Mouse (Mus musculus): ENCODE results near the gene Raet1e. TPM values are rescaled to one million over a fixed set of nuclear protein-coding genes. Genes with fewer than 3 reads are reported as not detected.
"Not testable (repeated sequence)": the region's sequence is repeated elsewhere in the genome, so short reads cannot be mapped to it uniquely, and the experiment has no call there.

The Raet1e gene
- polyA plus RNA-seq, 1 experiment from 2014 or later = 1.0 TPM

- H3K4me1 ChIP-seq (replicated peaks; ENCODE audit: control insufficient read depth, insufficient read depth, low read length); H3K27me3 ChIP-seq (replicated peaks; ENCODE audit: control insufficient read depth, insufficient read depth, low read length): not testable (repeated sequence)
- WGBS = 59% methylated on average over 1 of the region's 1 CpGs
Measured at GRCm38 (mm10) chr10:22206443-22206842, 48.1 kb downstream of the Raet1e start.

DNA sequence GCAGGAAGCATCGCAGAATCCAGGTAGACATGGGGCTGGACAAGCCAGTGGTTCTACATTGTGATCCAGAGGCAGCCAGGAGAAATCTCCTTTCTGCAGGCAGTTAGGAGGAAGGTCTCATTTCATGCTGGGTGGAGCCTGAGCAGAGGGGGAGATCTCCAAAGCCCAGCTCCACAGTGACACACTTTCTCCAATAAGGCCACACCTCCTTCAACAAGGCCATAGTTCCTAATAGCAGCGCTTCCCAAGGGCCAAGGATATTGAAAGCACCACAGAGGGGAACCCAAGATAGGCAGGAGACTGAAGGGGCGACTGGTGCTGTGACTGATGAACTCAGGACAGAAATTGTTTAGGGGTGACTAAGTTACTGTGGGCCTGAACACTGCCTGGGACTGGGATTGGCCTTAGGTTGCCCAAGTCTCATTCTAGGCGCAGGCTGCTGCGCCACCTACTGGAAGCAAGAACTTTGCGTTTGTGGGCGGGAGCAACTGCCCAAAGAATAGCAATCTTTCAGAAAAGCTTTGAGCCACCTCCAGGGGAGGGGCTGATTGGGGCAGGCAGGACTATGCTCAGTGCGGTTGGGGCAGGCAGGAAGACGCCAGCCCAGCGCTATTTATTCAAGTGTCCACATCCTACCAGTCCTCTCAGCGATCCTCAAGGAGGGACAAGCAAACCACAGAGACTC, 53.8 kb downstream of the Raet1e start:
- H3K9ac ChIP-seq (ENCODE audit: low read depth, low read length); H3K36me3 ChIP-seq (ENCODE audit: control insufficient read depth, insufficient read depth); H3K4me3 ChIP-seq (ENCODE audit: low read depth, low read length); H3K27ac ChIP-seq (ENCODE audit: low read depth, low read length); H3K4me2 ChIP-seq (replicated peaks; ENCODE audit: low read depth); H3K27me3 ChIP-seq (replicated peaks; ENCODE audit: control insufficient read depth, insufficient read depth, low read length); H3K4me1 ChIP-seq (replicated peaks; ENCODE audit: control insufficient read depth, insufficient read depth, low read length); H3K9me3 ChIP-seq (ENCODE audit: control insufficient read depth): not testable (repeated sequence)
- 5% methylated on average over 7 of the region's 11 CpGs for WGBS
- 0 out of 2 replicates have a peak, but pooled peaks have one; percentile 22 for ATAC-seq
- peak; percentile 66 for TF ChIP-seq CTCF (IDR thresholded peaks at IDR 0.05; ENCODE audit: low read depth)

More at GRCm38 (mm10) chr10:22206443-22206842, 48.1 kb downstream of the Raet1e start:
- not testable (repeated sequence) for H3K4me2 ChIP-seq (replicated peaks; ENCODE audit: low read depth); H3K36me3 ChIP-seq (ENCODE audit: control insufficient read depth, insufficient read depth); ATAC-seq; H3K4me3 ChIP-seq (ENCODE audit: low read depth, low read length); H3K9me3 ChIP-seq (ENCODE audit: control insufficient read depth); H3K9ac ChIP-seq (ENCODE audit: low read depth, low read length); H3K27ac ChIP-seq (ENCODE audit: low read depth, low read length)

DNA sequence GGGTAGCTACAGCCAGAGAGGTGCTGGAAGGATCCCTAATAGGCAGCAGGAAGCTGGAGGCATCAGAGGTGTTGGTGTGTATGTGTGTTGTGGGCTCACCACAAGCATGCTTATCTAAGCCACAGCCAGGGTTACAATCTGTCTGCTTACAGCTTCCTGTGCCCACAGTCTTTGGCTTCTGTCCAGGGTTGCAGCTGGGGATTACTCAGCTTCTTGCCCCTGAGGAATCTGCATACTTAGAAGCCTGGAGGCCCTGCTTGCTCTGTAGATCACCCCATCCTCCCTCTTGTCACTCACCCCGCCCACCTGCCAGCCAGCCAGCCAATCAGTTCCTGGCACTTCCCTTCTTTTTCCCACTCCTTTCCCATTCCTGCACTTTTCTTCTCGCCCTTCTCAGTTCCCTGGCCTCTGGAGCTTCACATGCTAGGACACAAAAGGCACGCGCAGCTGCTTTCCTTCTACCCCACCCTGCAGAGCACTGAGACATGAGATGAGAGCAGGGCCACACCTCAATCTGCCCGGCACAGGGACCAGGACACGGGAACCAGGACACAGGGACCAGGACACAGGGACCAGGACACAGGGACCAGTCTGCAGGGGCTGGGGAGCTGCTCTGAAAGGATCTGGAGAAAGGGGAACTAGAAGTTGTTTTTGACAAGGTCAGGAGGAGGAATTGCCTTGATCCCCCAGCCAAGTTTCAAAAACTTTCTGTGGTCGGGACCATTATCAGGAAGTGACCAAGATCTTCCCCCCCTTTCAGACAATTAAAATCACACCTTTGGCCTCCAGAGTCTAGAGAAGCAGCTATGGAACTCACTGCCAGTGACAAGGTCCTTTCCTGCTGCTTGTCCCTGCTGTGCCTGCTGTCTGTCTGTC, 65.3 kb downstream of the Raet1e start:
- not testable (repeated sequence) for H3K27me3 ChIP-seq (replicated peaks; ENCODE audit: control insufficient read depth, insufficient read depth, low read length); H3K9me3 ChIP-seq (ENCODE audit: control insufficient read depth); H3K4me3 ChIP-seq (ENCODE audit: low read depth, low read length); H3K36me3 ChIP-seq (ENCODE audit: control insufficient read depth, insufficient read depth); H3K4me1 ChIP-seq (replicated peaks; ENCODE audit: control insufficient read depth, insufficient read depth, low read length); H3K27ac ChIP-seq (ENCODE audit: low read depth, low read length); H3K4me2 ChIP-seq (replicated peaks; ENCODE audit: low read depth); H3K9ac ChIP-seq (ENCODE audit: low read depth, low read length)
- WGBS = no CpG with 5 or more reads among the region's 7 CpGs
- peak; percentile 47; the same call in 1 of the 2 replicates for ATAC-seq

DNA sequence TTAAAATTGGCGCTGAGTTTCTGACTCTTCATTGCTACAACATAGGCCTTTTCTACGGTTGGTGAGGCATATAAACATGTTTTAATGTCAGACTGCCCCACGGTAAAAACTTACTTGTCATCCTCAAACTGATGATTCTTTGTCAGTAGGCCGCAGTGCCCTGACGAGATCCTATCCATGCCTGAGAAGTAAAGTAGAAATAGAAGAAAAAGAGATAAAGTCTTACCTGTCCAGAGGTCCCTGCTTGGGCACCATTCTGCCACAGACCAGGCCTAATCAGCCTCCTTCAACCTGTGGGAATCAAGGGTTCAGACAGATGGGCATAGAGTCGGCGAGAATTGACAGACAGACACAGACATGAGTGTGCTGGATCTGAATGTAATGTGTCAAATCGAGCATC, 106.7 kb downstream of the Raet1e start:
- ATAC-seq = no peak
- H3K27ac ChIP-seq (ENCODE audit: low read depth, low read length) = no peak overlapping the region
- no peak overlapping the region for H3K4me2 ChIP-seq (replicated peaks; ENCODE audit: low read depth)
- H3K4me3 ChIP-seq (ENCODE audit: low read depth, low read length) = no peak overlapping the region
- no peaks in the 10 kb centered on the region for H3K27me3 ChIP-seq (replicated peaks; ENCODE audit: control insufficient read depth, insufficient read depth, low read length)
- 91% methylated on average over 8 of the region's 8 CpGs for WGBS
- no peaks in the 10 kb centered on the region for H3K4me1 ChIP-seq (replicated peaks; ENCODE audit: control insufficient read depth, insufficient read depth, low read length)
- no peaks in the 10 kb centered on the region for H3K36me3 ChIP-seq (ENCODE audit: control insufficient read depth, insufficient read depth)
- 0 out of 2 replicates have a peak, but pooled peaks cover 3% of the 10 kb centered on the region for H3K9me3 ChIP-seq (ENCODE audit: control insufficient read depth)
- TF ChIP-seq CTCF (IDR thresholded peaks at IDR 0.05; ENCODE audit: low read depth) = no peak
- no peak overlapping the region for H3K9ac ChIP-seq (ENCODE audit: low read depth, low read length)

- not testable (repeated sequence) for H3K27ac ChIP-seq (ENCODE audit: low read depth, low read length); H3K4me2 ChIP-seq (replicated peaks; ENCODE audit: low read depth); H3K9ac ChIP-seq (ENCODE audit: low read depth, low read length); ATAC-seq; H3K36me3 ChIP-seq (ENCODE audit: control insufficient read depth, insufficient read depth); H3K9me3 ChIP-seq (ENCODE audit: control insufficient read depth); H3K4me1 ChIP-seq (replicated peaks; ENCODE audit: control insufficient read depth, insufficient read depth, low read length); H3K4me3 ChIP-seq (ENCODE audit: low read depth, low read length)
- WGBS = 49% methylated on average over 7 of the region's 8 CpGs
- H3K27me3 ChIP-seq (replicated peaks; ENCODE audit: control insufficient read depth, insufficient read depth, low read length) = 0 out of 2 replicates have a peak, but pooled peaks cover 11% of the 10 kb centered on the region
Measured at GRCm38 (mm10) chr10:22270879-22271786, 112.8 kb downstream of the Raet1e start.

Data from intestine, postnatal 0 days (tissue).